Mouse (Mus musculus) liver, embryonic 11.5 days (tissue): Measurements from ENCODE around the gene Adgrg5. TPM values are rescaled to one million over a fixed set of nuclear protein-coding genes. Genes with fewer than 3 reads are reported as not detected.

Experiments used
- ATAC-seq: fragments of 200-750 bp; cut with Nextera tagmentation; replicated peaks from 2 replicates; pipeline ENCODE4 v1.8.0; 2017; ENCODE audit warnings: moderate number of reproducible peaks, mild to moderate bottlenecking, moderate TSS enrichment, moderate library complexity; ENCODE audit not compliant: low FRiP score
- DNase-seq: peaks from one replicate; pipeline ENCODE4 v3.0.0-alpha.2; 2017; ENCODE audit warnings: low spot score
- H3K27ac ChIP-seq: fragments of 300-500 bp; sonication (generic); 2 replicates; pipeline ENCODE4 v1.5.1; 2014; ENCODE audit warnings: mild to moderate bottlenecking, low read depth, low read length, control low read depth
- H3K27me3 ChIP-seq: fragments of 300-500 bp; sonication (generic); replicated peaks from 2 replicates; pipeline ENCODE4 v1.6.1; 2014; ENCODE audit warnings: low read length, mixed read lengths; ENCODE audit not compliant: control insufficient read depth, insufficient read depth
- H3K36me3 ChIP-seq: fragments of 300-500 bp; sonication (generic); 2 replicates; pipeline ENCODE4 v1.6.1; 2014; ENCODE audit warnings: mild to moderate bottlenecking, low read length, moderate library complexity, mixed read lengths; ENCODE audit not compliant: control insufficient read depth, insufficient read depth
- H3K4me1 ChIP-seq: fragments of 300-500 bp; sonication (generic); replicated peaks from 2 replicates; pipeline ENCODE4 v1.6.1; 2014; ENCODE audit warnings: low read length, mixed read lengths; ENCODE audit not compliant: control insufficient read depth, insufficient read depth
- H3K4me2 ChIP-seq: fragments of 300-500 bp; sonication (generic); 2 replicates; pipeline ENCODE4 v1.6.1; 2014; ENCODE audit warnings: mild to moderate bottlenecking, control low read depth, moderate library complexity
- H3K4me3 ChIP-seq: fragments of 300-500 bp; sonication (generic); 2 replicates; pipeline ENCODE4 v1.5.1; 2014; ENCODE audit warnings: low read depth, low read length, control low read depth
- H3K9ac ChIP-seq: fragments of 300-500 bp; sonication (generic); 2 replicates; pipeline ENCODE4 v1.6.1; 2014; ENCODE audit warnings: low read depth, low read length, control low read depth
- H3K9me3 ChIP-seq: fragments of 300-500 bp; sonication (generic); 2 replicates; pipeline ENCODE4 v1.6.1; 2016; ENCODE audit warnings: low read length, inconsistent platforms, mixed read lengths; ENCODE audit not compliant: control insufficient read depth
- WGBS: fragments of 180-500 bp; shearing (Covaris S2); extraction: QIAGEN DNeasy Blood & Tissue Kit; methylation state at CpG from one replicate; pipeline ENCODE4 v1.1.7; 2014; 5-methylcytosine and 5-hydroxymethylcytosine counted together
- polyA plus RNA-seq: library from polyadenylated mRNA; unstranded; fragments of >200 nt; fragmentation: Nextera tagmentation; extraction: Ambion mirVana; gene quantifications from 2 replicates; pipeline ENCODE4 v1.2.1, GENCODE M21; 2014

Gene Adgrg5
- polyA plus RNA-seq, 1 experiment from 2014 or later: 1.9 TPM

GRCm38 (mm10) chr8:94892917-94893316 lies 30.6 kb upstream of the Adgrg5 start:
- Histone ChIP-seq H3K36me3 (no peaks in the 10 kb centered on the region), H3K27me3 (no peaks in the 10 kb centered on the region), H3K27ac (no peak overlapping the region), H3K4me3 (no peak overlapping the region), H3K4me1 (peaks cover 11% of the 10 kb centered on the region), H3K9me3 (no peaks in the 10 kb centered on the region), H3K4me2 (no peak overlapping the region), H3K9ac (0 out of 2 replicates have a peak overlapping the region, but pooled peaks have one; percentile 23)
- ATAC-seq (no peak), DNase-seq (no peak)
- WGBS: 31% methylated on average over 2 of the region's 2 CpGs

GRCm38 (mm10) chr8:94899262-94899661 lies 24.2 kb upstream of the Adgrg5 start:
- Histone ChIP-seq H3K9me3 (no peaks in the 10 kb centered on the region), H3K9ac (peak overlapping the region; percentile 65), H3K4me1 (peaks cover 39% of the 10 kb centered on the region), H3K4me2 (peak overlapping the region; percentile 62), H3K36me3 (peaks cover 4% of the 10 kb centered on the region; the same call in 1 of the 2 replicates), H3K27ac (peak overlapping the region; percentile 89), H3K27me3 (no peaks in the 10 kb centered on the region), H3K4me3 (peak overlapping the region; percentile 28)
- WGBS: 8% methylated on average over 11 of the region's 11 CpGs
- ATAC-seq (peak; percentile 97), DNase-seq (peak; percentile 75)

- Histone ChIP-seq H3K4me3 (peak overlapping the region; percentile 11; the same call in 1 of the 2 replicates), H3K36me3 (peaks cover 4% of the 10 kb centered on the region; the same call in 1 of the 2 replicates), H3K27me3 (no peaks in the 10 kb centered on the region), H3K27ac (peak overlapping the region; percentile 70), H3K4me1 (peaks cover 39% of the 10 kb centered on the region), H3K4me2 (peak overlapping the region; percentile 54), H3K9me3 (no peaks in the 10 kb centered on the region), H3K9ac (peak overlapping the region; percentile 28)
- DNase-seq: no peak
- ATAC-seq: no peak
- 23% methylated on average over 6 of the region's 6 CpGs for WGBS
Measured at GRCm38 (mm10) chr8:94900617-94901016, 22.9 kb upstream of the Adgrg5 start.

- 13% methylated on average over 5 of the region's 5 CpGs for WGBS
- peak; percentile 37; the same call in 1 of the 2 replicates for ATAC-seq
- Histone ChIP-seq H3K27ac (peak overlapping the region; percentile 70), H3K4me1 (peaks cover 39% of the 10 kb centered on the region), H3K9me3 (no peaks in the 10 kb centered on the region), H3K9ac (peak overlapping the region; percentile 28), H3K4me2 (peak overlapping the region; percentile 54), H3K4me3 (peak overlapping the region; percentile 11; the same call in 1 of the 2 replicates), H3K36me3 (peaks cover 4% of the 10 kb centered on the region; the same call in 1 of the 2 replicates), H3K27me3 (no peaks in the 10 kb centered on the region)
- no peak for DNase-seq
Measured at GRCm38 (mm10) chr8:94901031-94901430, 22.5 kb upstream of the Adgrg5 start.

GRCm38 (mm10) chr8:94903709-94904108 lies 19.8 kb upstream of the Adgrg5 start:
- DNase-seq (no peak), ATAC-seq (no peak)
- H3K4me1 ChIP-seq: peaks cover 28% of the 10 kb centered on the region
- H3K4me2 ChIP-seq: no peak overlapping the region
- H3K27ac ChIP-seq: no peak overlapping the region
- no peak overlapping the region for H3K9ac ChIP-seq
- peaks cover 6% of the 10 kb centered on the region; the same call in 1 of the 2 replicates for H3K36me3 ChIP-seq
- H3K27me3 ChIP-seq: no peaks in the 10 kb centered on the region
- 73% methylated on average over 12 of the region's 12 CpGs for WGBS
- H3K4me3 ChIP-seq: no peak overlapping the region
- H3K9me3 ChIP-seq: no peaks in the 10 kb centered on the region

DNA sequence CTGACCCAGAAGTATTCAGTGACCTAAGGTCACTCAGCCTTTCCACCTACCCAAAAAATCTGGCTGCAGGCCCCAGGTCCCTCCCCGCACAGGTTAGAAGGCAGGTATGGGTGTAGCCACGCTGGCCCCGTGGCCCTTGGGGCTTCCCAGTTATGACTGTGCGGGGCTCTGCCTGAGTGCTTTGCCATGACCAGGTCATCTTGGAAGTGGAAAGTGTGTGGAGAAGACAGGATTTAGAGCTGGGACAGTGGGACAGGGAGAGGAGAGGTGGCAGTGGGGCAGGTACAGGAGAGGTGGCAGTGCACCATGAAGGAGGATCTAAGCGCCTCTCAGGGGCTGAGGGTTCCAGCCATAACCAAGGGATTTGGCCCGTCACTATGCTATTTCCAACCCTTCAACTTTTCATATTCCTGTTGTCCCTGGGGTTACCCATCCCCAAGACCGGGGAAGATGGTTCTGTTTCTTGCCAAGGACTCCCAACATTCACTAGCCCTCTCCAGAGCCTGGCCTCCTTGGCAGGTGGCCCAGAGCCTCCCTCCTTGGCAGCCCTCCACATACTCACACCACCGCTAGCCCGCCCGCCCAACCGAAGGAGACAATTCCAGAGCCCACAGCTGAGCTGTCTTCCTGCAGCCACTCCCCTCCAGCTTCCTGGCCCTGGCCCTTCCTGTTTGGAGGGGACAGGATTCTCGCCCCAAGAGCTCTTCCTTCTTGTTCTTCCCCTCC lies 18.9 kb upstream of the Adgrg5 start:
- H3K27me3 ChIP-seq: no peaks in the 10 kb centered on the region
- peaks cover 6% of the 10 kb centered on the region; the same call in 1 of the 2 replicates for H3K36me3 ChIP-seq
- DNase-seq (no peak), ATAC-seq (no peak)
- no peaks in the 10 kb centered on the region for H3K9me3 ChIP-seq
- 82% methylated on average over 12 of the region's 12 CpGs for WGBS
- no peak overlapping the region for H3K4me2 ChIP-seq
- H3K4me1 ChIP-seq: peaks cover 19% of the 10 kb centered on the region
- peak overlapping the region; percentile 26; the same call in 1 of the 2 replicates for H3K27ac ChIP-seq
- no peak overlapping the region for H3K4me3 ChIP-seq
- no peak overlapping the region for H3K9ac ChIP-seq

DNA sequence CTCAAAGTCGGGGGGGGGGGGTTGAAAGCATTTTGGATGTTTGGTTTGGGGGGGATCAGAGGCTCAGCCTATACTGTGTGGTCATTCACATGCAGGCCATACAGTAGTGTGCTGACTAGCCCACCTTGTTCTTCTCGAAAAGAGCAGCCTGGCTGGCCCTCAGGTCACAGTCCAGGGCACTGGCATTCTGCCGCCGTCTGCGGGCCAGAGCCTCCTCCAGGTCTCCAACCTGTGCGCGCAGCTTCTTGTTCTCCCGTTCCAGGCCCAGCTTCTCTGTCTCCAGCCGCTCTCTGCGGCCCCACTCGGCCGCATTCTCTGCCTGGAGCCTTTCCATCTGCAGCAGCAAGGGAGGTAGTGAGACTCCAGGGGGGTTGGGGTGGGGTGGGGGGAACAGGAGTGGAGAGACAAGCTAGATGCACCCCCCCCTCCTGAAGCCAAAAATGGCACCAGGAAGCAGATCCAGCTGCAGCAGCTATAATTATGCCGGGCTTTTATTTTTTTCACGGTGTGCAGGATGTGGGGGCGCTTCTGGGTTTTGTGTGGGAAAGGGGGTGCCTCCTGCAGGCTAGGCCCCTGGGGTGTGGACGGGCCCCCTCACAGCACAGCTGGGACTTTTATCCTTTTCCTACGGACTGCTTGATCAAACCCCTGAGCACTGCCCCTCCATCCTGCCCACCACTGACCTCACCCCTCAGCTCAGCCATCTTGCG lies 15.7 kb upstream of the Adgrg5 start:
- Histone ChIP-seq H3K27ac (no peak overlapping the region), H3K4me3 (no peak overlapping the region), H3K9me3 (no peaks in the 10 kb centered on the region), H3K36me3 (peaks cover 9% of the 10 kb centered on the region; the same call in 1 of the 2 replicates), H3K4me1 (peaks cover 3% of the 10 kb centered on the region; the same call in 1 of the 2 replicates), H3K4me2 (no peak overlapping the region), H3K9ac (no peak overlapping the region), H3K27me3 (no peaks in the 10 kb centered on the region; the same call in 1 of the 2 replicates)
- no peak for DNase-seq
- ATAC-seq: no peak
- WGBS: 84% methylated on average over 18 of the region's 18 CpGs

DNA sequence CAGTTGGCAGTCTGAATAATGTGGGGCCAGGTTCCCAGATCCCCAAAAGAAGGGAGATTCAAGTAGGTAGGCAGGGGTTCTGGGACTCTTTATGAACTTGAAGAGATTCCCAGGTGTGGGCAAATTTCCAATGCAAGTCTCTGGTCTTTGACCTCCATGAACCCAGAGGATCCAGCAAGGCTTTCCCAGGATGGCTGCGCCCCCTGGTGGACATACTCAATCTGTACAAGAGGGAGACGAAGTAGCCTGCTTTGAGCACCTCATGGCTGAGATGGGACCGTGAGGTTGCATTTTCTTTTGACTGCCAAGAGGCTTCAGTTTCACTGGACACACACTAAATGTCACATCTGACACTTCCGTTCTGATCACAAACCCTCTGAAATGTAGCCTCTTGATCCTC lies 14.6 kb upstream of the Adgrg5 start:
- WGBS: 6% methylated on average over 4 of the region's 4 CpGs
- Histone ChIP-seq H3K9ac (no peak overlapping the region), H3K27me3 (peaks cover 10% of the 10 kb centered on the region), H3K4me3 (no peak overlapping the region), H3K36me3 (peaks cover 5% of the 10 kb centered on the region; the same call in 1 of the 2 replicates), H3K4me2 (no peak overlapping the region), H3K27ac (no peak overlapping the region), H3K9me3 (no peaks in the 10 kb centered on the region), H3K4me1 (peaks cover 11% of the 10 kb centered on the region; the same call in 1 of the 2 replicates)
- ATAC-seq (peak; percentile 63; the same call in 1 of the 2 replicates), DNase-seq (peak; percentile 81)
